Mouse (Mus musculus) olfactory bulb, adult 2 months (tissue): Measurements from ENCODE around the gene Patj.

Experiments
- CTCF ChIP-seq: fragments of 200-500 bp; IDR thresholded peaks from 2 replicates; pipeline ENCODE4 v1.5.1; 2012; ENCODE audit warnings: low read depth, mild to moderate bottlenecking, low read length, moderate library complexity; ENCODE audit not compliant: insufficient read depth
- POLR2A ChIP-seq: fragments of 200-500 bp; IDR thresholded peaks from 2 replicates; pipeline ENCODE4 v1.6.1; 2012; ENCODE audit warnings: mild to moderate bottlenecking, low read depth, low read length, moderate library complexity; ENCODE audit not compliant: insufficient read depth

DNA sequence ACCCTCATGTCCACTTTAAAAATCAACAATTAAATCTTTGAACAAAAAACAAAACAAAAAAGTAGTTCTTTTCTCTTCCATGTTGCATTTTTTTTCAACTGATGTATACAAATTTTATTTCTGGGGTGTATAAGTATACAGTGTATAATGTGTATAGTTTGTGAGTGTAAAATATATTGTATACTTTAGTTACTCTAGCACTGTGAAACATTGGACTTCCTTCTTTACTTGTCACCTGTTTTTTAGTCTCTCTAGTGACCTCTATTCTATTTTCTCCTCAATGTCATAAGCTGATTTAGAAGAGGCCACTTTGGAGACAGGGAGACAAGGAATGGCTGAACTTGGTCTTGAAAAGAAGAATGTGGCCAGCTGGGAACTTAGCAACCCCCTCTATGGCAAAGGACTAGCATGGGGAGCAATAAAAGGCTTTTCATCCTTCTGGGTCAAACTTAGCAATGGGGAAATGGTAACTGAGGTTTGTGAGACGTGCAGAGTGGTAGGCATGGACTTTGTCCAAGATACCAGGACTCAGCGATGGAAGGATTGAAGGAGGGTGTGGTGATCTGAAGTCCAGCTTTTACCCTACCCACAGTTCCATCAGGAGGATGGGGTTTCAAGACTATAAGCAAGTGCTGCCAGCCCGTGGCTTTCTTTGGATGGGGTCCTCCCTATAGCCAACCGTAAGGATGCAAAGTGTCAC is 54.1 kb downstream of the Patj start:
- TF ChIP-seq CTCF, result no peak
- no peak for TF ChIP-seq POLR2A
